Mouse (Mus musculus): ENCODE data around the gene Ptprcap. TPM values are rescaled to one million over a fixed set of nuclear protein-coding genes. Genes with fewer than 3 reads are reported as not detected.

Ptprcap gene
- total RNA-seq, 2 experiments from 2014 or later, result 1.3 to 2.5 TPM

DNA sequence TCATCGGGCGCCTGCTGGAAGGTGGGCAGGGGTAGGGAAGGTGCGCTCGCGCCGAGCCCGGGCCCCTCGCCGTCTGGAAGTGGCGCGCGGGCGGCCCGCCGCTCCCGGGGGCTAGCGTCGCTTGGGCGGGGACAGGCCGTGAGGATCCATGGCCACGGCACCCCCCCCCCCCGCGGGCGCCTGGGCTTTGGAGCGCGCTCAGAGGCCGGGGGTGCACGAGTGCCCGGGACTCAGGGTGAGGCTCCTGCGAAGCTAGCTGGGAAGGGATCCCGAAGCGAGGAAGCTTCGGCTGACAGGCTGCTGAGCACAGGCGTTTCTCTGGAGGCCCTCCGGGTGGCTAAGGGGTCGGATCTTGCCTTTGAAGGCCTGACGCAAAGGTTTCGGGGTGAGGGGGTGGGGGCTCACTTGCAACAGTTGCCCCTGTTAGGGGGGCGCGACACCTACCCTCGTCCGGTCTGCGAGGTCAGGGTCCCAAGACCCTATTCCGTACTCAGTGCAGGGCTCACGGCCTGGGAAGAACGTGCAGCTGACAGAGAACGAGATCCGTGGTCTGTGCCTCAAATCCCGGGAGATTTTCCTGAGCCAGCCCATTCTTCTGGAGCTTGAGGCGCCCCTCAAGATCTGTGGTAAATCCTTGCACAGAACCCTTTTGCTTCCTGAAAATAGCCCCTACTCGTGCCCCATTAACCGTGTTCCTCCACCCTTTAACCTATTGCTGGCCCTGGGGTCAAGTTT, 39.0 kb downstream of the Ptprcap start:
- peak in 1 of 2 experiments; percentile 42 for DNase-seq (ENCODE audit: low spot score in 2 of 2)

DNA sequence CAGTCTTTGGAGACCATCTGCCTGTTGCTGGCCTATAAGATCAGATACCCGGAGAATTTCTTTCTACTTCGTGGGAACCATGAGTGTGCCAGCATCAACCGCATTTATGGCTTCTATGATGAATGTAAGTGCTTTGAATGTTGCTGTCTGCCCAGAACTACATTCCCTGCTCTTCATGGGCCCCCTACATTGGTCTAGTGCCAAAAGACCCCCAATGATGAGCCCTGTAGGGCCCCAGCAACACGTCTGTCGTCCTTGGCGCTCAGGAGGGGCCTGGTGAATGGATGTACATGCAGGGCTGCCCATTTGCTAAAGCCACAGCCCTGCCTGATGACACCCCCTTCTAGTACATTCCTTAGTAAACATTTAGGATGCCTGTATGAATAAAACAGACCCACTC, 39.7 kb downstream of the Ptprcap start:
- DNase-seq (ENCODE audit: low spot score in 2 of 2), result no peak

DNA sequence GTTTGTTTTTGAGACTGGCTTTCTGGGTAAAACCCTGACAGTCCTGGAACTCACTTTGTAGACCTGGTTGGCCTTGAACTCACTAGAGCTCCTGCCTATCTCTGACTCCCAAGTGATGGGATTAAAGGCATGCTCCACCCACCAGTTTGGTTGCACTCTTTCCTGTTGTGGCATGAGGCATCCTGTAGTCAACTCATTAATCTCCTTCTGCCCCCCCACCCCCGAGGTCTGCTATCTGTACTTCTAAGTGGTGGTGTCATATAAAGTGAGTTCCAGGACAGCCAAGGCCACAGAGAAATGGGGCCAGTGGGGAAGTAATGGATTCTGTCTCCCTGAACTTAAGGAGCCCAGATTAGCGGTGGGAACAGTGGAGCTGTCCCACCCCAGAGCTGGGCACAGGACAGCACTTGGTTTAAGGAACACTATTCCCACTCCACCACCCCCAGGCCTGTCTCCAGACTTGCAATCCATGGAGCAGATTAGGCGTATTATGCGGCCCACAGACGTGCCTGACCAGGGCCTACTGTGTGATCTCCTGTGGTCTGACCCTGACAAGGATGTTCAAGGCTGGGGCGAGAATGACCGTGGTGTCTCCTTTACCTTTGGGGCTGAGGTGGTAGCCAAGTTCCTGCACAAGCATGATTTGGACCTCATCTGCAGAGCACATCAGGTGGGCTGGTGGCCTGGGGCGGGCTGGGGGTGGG, 40.8 kb downstream of the Ptprcap start:
- DNase-seq (ENCODE audit: low spot score in 2 of 2), result peak in 1 of 2 experiments; percentile 18

DNA sequence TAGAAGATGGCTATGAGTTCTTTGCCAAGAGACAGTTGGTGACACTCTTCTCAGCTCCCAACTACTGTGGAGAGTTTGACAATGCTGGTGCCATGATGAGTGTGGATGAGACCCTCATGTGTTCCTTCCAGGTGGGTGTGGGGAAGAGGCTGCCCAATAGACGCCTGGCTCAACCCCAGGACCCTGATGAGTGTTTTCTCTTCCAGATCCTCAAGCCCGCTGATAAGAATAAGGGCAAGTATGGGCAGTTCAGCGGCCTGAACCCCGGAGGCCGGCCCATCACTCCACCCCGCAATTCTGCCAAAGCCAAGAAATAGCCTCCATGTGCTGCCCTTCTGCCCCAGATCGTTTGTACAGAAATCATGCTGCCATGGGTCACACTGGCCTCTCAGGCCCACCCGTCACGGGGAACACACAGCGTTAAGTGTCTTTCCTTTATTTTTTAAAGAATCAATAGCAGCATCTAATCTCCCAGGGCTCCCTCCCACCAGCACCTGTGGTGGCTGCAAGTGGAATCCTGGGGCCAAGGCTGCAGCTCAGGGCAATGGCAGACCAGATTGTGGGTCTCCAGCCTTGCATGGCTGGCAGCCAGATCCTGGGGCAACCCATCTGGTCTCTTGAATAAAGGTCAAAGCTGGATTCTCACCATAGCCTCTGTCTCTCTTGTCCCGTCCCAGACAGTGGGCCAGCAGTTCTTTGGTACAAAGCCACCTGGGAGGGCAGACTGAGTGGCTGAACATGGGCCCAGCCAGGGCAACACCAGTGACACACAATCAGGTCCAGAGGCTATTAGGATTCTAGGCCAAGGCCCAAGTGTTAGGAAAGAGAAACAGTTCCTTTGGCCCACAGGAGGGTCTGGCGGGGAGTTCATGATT, 41.6 kb downstream of the Ptprcap start:
- DNase-seq (ENCODE audit: low spot score in 2 of 2), result peak in 1 of 2 experiments; percentile 48

DNA sequence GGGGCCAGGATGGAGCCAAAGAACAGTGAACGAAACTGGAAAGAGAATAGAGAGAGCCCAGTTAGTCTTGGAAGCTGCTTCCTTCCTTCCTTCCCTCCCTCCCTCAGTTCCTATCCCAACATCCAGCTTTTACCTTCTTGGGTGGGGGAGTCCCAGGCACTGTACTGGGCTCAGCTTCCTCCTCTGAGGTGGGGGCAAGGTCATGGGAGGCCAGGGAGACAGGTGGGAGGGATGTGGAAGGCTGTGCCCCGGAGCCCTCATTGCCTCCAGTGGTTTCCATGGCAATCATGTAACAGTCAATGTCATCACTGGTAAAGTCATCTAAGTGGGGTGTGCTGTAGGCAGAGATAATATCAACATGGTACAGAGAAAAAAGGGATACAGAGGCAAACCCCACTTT, 42.6 kb downstream of the Ptprcap start:
- no peak for DNase-seq (ENCODE audit: low spot score in 2 of 2)

DNA sequence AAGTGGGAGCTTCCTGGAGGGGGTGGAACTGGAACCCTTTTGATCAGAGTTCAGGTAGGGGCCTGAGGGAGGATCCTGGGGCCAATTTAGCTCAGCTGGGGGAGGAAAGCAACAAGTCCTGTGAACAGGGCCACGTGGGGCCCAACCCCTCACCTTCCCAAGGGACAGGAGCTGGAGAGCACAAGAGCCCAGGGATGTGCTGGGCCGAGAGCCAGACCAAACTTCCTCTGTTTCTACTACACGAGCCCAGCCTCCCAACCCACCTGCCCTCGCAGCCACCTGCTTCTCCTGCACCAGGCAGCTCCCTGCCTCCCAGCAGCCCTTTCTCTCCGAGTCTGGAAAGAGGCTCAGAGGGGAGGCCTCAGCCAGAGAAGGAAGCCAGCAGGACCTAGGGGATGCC, 43.1 kb downstream of the Ptprcap start:
- peak in 1 of 2 experiments; percentile 31 for DNase-seq (ENCODE audit: low spot score in 2 of 2)

DNA sequence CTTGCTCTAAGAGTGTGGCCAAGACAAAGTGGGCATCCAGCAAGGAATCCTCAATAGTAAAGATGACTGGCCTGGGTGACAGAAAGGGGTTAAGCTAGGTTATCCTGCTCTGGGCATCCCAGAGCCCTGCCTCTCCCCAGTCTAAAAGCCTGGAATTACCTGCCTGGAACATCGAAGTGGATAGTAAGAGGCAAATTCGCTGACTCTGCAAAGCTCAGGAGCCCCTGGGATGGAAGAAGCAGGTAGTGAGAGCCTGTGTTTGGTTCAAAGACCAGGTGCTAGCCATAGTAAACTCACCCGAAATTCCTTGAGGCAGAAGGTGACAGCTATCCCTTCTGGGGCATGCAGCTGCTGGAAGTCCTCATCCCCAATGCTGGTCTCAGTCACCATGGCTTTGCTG, 43.8 kb downstream of the Ptprcap start:
- DNase-seq (ENCODE audit: low spot score in 2 of 2), result no peak

DNA sequence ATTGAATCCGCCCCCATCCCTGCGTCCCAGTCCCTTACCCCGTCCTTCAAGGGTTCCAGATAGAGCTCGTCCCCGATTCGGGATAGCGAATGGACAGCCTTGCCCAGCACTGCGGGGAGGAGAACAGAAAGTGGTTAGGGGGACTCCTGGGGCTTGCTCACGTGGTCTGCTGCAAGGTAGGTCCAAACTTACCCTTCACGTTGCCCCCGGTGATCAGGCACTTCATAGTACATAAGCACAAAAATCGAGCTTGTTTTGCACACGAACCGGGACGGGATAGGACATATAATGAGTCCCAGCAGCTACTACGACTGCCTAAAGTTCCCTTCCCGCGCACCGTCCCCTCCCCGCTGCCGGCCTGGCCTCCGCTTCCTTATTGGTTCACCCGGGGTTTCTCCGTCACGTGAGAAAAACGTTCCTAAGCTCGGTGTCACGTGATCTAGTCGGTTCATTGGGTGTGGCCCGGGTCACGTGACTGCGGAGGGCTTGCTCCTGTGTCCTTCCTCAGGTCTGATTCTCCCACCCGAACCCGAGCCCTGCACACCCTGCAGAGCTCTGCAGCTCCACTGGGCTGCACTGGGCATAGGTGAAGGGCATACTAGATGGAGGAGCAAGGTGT, 48.0 kb downstream of the Ptprcap start, which contains the start of gene Rad9a:
Gene Rad9a (minus strand): TSS at position 372 of the 619 bp plus-strand sequence.
- DNase-seq (ENCODE audit: low spot score in 2 of 2), result peak; percentile 91 to 94

DNA sequence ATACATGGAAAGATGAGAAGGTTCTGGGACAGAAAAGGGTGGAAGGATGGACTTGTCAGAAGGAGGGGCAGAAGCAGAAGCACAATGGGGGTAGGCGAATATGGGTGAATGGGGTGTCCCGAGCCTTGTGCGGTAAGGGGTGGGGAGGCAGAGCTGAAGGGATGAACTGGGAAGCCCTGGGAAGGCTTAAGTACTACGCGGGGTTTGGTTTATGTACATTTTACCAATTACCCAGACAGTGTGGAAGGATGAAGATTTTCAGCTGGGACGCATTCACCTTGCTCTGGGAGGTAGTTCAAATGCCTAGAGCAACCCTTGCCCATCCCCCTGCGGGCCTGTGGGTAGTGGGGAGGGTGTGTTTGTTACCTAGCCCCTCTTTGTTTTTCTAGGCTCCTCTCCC, 48.7 kb downstream of the Ptprcap start:
- DNase-seq (ENCODE audit: low spot score in 2 of 2), result no peak

DNA sequence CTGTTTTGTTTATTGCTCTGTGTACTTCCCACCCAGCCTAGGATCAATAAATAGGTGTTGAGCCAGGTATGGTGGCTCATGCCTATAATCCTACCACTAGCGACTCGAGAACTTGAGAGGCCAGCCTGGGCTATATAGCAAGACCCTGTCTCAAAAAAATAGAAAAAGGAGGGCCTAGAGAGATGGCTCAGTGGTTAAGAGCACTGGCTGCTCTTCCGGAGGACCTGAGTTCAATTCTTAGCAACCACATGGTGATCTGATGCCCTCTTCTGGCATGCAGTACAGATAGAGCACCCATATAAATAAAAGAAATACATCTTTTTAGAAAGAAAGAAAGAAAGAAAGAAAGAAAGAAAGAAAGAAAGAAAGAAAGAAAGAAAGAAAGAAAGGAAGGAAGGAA, 49.7 kb downstream of the Ptprcap start:
- DNase-seq (ENCODE audit: low spot score in 2 of 2), result no peak

DNA sequence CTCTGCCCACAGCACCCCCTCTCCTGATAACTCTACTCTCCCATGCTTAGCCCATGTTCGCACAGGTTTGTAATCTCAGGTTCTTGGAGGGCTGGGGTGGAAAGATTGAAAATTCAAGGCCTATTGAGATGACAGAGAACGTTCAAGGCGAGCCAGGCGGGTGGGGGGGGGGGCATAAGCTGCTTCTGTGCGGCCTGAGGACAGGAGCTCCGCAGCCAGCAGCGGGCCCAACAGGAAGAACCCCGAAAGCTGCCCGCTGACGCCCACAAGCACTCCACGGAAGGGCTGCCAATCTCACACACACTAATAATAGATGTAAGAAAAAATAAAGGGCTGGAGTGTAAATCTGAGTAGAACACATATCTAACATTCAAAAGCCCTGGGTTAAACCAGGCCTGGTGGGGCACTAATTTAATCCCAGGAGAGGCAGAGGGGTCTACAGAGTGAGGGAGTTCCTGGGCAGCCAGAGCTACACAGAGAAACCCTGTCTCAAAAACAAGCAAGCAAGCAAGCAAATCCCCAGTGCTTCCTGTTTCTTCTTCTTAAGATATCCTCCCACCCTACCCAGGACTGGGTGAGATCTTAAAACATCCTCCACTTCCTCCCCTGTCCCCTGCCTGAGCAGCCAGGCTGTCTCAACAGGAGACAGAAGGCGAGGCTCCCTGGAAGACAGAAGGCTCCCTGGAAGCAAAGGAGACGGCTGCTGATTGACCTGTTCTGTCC, 50.4 kb downstream of the Ptprcap start:
- DNase-seq (ENCODE audit: low spot score in 2 of 2), result no peak

DNA sequence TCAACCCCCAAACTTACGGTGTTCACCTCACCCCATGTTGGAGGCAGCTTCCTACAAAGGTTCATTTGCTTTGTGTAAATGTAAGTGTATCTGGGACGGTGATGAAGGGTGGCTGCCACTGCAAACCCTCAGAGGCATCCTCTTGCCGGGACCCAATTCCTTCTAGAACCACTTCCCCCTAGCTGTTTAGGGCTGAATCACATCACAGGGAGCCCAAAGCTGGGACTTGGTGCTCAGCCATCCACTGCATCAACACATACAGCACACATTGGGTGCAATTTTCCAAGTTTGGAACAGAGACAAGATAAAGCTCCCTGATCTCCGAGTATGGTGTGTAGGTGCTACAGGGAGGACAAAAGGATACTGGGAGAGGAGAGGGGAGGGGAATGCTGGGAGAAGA, 51.5 kb downstream of the Ptprcap start:
- DNase-seq (ENCODE audit: low spot score in 2 of 2), result no peak

Other genes with a start within 250 kb of the Ptprcap start
- 10 to 100 TPM; 19.1 to 26.0 TPM for gene Tcirg1, start 246.5 kb upstream of the Ptprcap start, total RNA-seq (2021)
- gene Ndufs8, start 240.8 kb upstream of the Ptprcap start, total RNA-seq (2021), result 100 to 1,000 TPM; 134 to 139 TPM
- gene Aldh3b1, start 223.8 kb upstream of the Ptprcap start, total RNA-seq (2021), result 1 to 10 TPM; 1.3 to 1.7 TPM
- gene Unc93b1, start 218.4 kb upstream of the Ptprcap start, total RNA-seq (2021), result 10 to 100 TPM; 13.9 to 20.7 TPM
- gene Aldh3b3, start 195.0 kb upstream of the Ptprcap start, total RNA-seq (2021), result not detected
- gene Aldh3b2, start 181.3 kb upstream of the Ptprcap start, total RNA-seq (2021), result 1 to 10 TPM; 1.3 to 1.4 TPM
- 1 to 10 TPM; 1.9 to 2.2 TPM for gene Acy3, start 167.0 kb upstream of the Ptprcap start, total RNA-seq (2021)
- gene Tbx10, start 160.9 kb upstream of the Ptprcap start, total RNA-seq (2021), result not detected
- 1 to 10 TPM; 9.0 to 9.4 TPM for gene Nudt8, start 153.0 kb upstream of the Ptprcap start, total RNA-seq (2021)
- 1 to 10 TPM; 1.7 TPM for gene Gm49405, start 153.0 kb upstream of the Ptprcap start, total RNA-seq (2021)
- 1 to 10 TPM; 2.9 to 3.3 TPM for gene Doc2g, start 150.3 kb upstream of the Ptprcap start, total RNA-seq (2021)
- gene Ndufv1, start 140.8 kb upstream of the Ptprcap start, total RNA-seq (2021), result 100 to 1,000 TPM; 197 to 207 TPM
- gene Gstp1, start 115.6 kb upstream of the Ptprcap start, total RNA-seq (2021), result 100 to 1,000 TPM; 263 to 285 TPM
- 10 to 100 TPM; 18.5 to 23.6 TPM for gene Gstp2, start 107.6 kb upstream of the Ptprcap start, total RNA-seq (2021)
- not detected for gene Gstp3, start 94.0 kb upstream of the Ptprcap start, total RNA-seq (2021)
- not detected for gene Cabp2, start 72.0 kb upstream of the Ptprcap start, total RNA-seq (2021)
- 10 to 100 TPM; 21.5 to 23.6 TPM for gene Cdk2ap2, start 56.4 kb upstream of the Ptprcap start, total RNA-seq (2021)
- 100 to 1,000 TPM; 178 to 201 TPM for gene Pitpnm1, start 53.6 kb upstream of the Ptprcap start, total RNA-seq (2021)
- 10 to 100 TPM; 74.6 to 76.5 TPM for gene Aip, start 27.7 kb upstream of the Ptprcap start, total RNA-seq (2021)
- gene Gpr152, start 13.8 kb upstream of the Ptprcap start, total RNA-seq (2021), result not detected
- gene Cabp4, start 9.6 kb upstream of the Ptprcap start, total RNA-seq (2021), result under 1 TPM in 1 of 2 experiments, not detected in 1; 0.30 TPM
- gene Coro1b, start 5.0 kb upstream of the Ptprcap start, total RNA-seq (2021), result 10 to 100 TPM; 82.0 to 88.5 TPM
- gene Rps6kb2, start 9.8 kb downstream of the Ptprcap start, total RNA-seq (2021), result 10 to 100 TPM; 31.6 to 39.9 TPM
- 1 to 10 TPM; 3.0 to 3.6 TPM for gene Carns1, start 21.9 kb downstream of the Ptprcap start, total RNA-seq (2021)
- 1 to 10 TPM; 1.6 to 2.1 TPM for gene Tbc1d10c, start 37.7 kb downstream of the Ptprcap start, total RNA-seq (2021)
- gene Ppp1ca, start 38.5 kb downstream of the Ptprcap start, total RNA-seq (2021), result 100 to 1,000 TPM; 295 to 307 TPM
- gene Rad9a, start 48.1 kb downstream of the Ptprcap start, total RNA-seq (2021), result 1 to 10 TPM; 8.0 to 8.9 TPM
- under 1 TPM; 0.36 to 0.75 TPM for gene Clcf1, start 60.6 kb downstream of the Ptprcap start, total RNA-seq (2021)
- not detected for gene AC109138.7, start 60.8 kb downstream of the Ptprcap start, total RNA-seq (2021)
- 10 to 100 TPM; 14.4 to 15.8 TPM for gene Pold4, start 78.3 kb downstream of the Ptprcap start, total RNA-seq (2021)
- gene Ssh3, start 115.6 kb downstream of the Ptprcap start, total RNA-seq (2021), result 10 to 100 TPM; 49.0 to 66.1 TPM
- 10 to 100 TPM; 76.3 to 89.4 TPM for gene Ankrd13d, start 129.5 kb downstream of the Ptprcap start, total RNA-seq (2021)
- 100 to 1,000 TPM; 141 to 147 TPM for gene Grk2, start 152.6 kb downstream of the Ptprcap start, total RNA-seq (2021)
- gene Kdm2a, start 244.7 kb downstream of the Ptprcap start, total RNA-seq (2021), result 10 to 100 TPM; 70.1 to 71.5 TPM